Mouse (Mus musculus) brain, embryonic 14.5 days (tissue): ENCODE data around the gene Ccdc167.

Experiments
- CTCF ChIP-seq: fragments of 200-500 bp; IDR thresholded peaks from 2 replicates; pipeline ENCODE4 v1.5.1; 2012; ENCODE audit warnings: inconsistent platforms, mild to moderate bottlenecking, moderate library complexity, borderline replicate concordance; ENCODE audit not compliant: insufficient read depth, insufficient read length; ENCODE audit errors: extremely low read depth
- POLR2A ChIP-seq: fragments of 200-500 bp; IDR thresholded peaks from 2 replicates; pipeline ENCODE4 v1.6.1; 2012; ENCODE audit warnings: mild to moderate bottlenecking, inconsistent platforms, borderline replicate concordance; ENCODE audit not compliant: poor library complexity, insufficient read depth, insufficient read length, severe bottlenecking; ENCODE audit errors: extremely low read depth

GRCm38 (mm10) chr17:29692827-29693226, 24.0 kb downstream of the Ccdc167 start:
- TF ChIP-seq CTCF (no peak), POLR2A (no peak)
